In genomic region chr10:59898935-59899334, GRCm38 (mm10) we compare ENCODE assay signal across 8 mouse cellular contexts. TPM values are rescaled to one million over a fixed set of nuclear protein-coding genes. Genes with fewer than 3 reads are reported as not detected.
DNase-seq lines count a peak whose midpoint lies in the region; ATAC-seq and TF ChIP-seq lines count a peak whose summit lies in the region.

No protein-coding gene starts in this region.

- intact Hi-C loops in left cerebral cortex, postnatal 25 days (cut with DNase I): no loop called here

- no peak for TF ChIP-seq CTCF in lung, embryonic 14.5 days (IDR thresholded peaks at IDR 0.05; ENCODE audit: low read depth)
- no peak for TF ChIP-seq CTCF in embryonic fibroblast, embryonic 13.5 days (IDR thresholded peaks at IDR 0.05; ENCODE audit: borderline replicate concordance, insufficient read depth, low read length)
- no peak for TF ChIP-seq CTCF in lung, adult 2 months (IDR thresholded peaks at IDR 0.05; ENCODE audit: insufficient read depth, low read length)

- no peaks in the 10 kb centered on the region for H3K27me3 ChIP-seq in lung, embryonic 14.5 days (ENCODE audit: insufficient read depth, low read length)
- no peaks in the 10 kb centered on the region; the same call in 1 of the 2 replicates for H3K27me3 ChIP-seq in limb, embryonic 11.5 days (ENCODE audit: control insufficient read depth, insufficient read depth, low read length)
- no peaks in the 10 kb centered on the region for H3K27me3 ChIP-seq in neural tube, embryonic 13.5 days

- H3K4me1 ChIP-seq in lung, embryonic 14.5 days (ENCODE audit: insufficient read depth): peaks cover 37% of the 10 kb centered on the region
- peaks cover 17% of the 10 kb centered on the region for H3K4me1 ChIP-seq in embryonic fibroblast, embryonic 13.5 days (ENCODE audit: control insufficient read depth, insufficient read depth, low read length)
- peaks cover 61% of the 10 kb centered on the region for H3K4me1 ChIP-seq in limb, embryonic 11.5 days (ENCODE audit: control insufficient read depth, insufficient read depth, low read length)
- H3K4me1 ChIP-seq in neural tube, embryonic 13.5 days (replicated peaks): peaks cover 90% of the 10 kb centered on the region
- H3K4me1 ChIP-seq in lung, adult 2 months (ENCODE audit: control insufficient read depth, insufficient read depth, low read length): peaks cover 30% of the 10 kb centered on the region

- peak overlapping the region; percentile 50 for H3K4me2 ChIP-seq in lung, embryonic 14.5 days
- H3K4me2 ChIP-seq in limb, embryonic 11.5 days (ENCODE audit: low read depth, severe bottlenecking): peak overlapping the region; percentile 34
- peak overlapping the region; percentile 31 for H3K4me2 ChIP-seq in neural tube, embryonic 13.5 days

- H3K9me3 ChIP-seq in lung, embryonic 14.5 days (ENCODE audit: low read depth, low read length): no peaks in the 10 kb centered on the region
- H3K9me3 ChIP-seq in limb, embryonic 11.5 days (ENCODE audit: control insufficient read depth, low read length): no peaks in the 10 kb centered on the region
- no peaks in the 10 kb centered on the region for H3K9me3 ChIP-seq in neural tube, embryonic 13.5 days

- H3K4me3 ChIP-seq in lung, embryonic 14.5 days (ENCODE audit: low read depth, low read length): peak overlapping the region; percentile 6; the same call in 1 of the 2 replicates
- no peak overlapping the region for H3K4me3 ChIP-seq in embryonic fibroblast, embryonic 13.5 days (ENCODE audit: insufficient read depth, low read length)
- no peak overlapping the region; the same call in 1 of the 2 replicates for H3K4me3 ChIP-seq in limb, embryonic 11.5 days (ENCODE audit: low read depth, low read length)
- no peak overlapping the region for H3K4me3 ChIP-seq in neural tube, embryonic 13.5 days
- no peak overlapping the region for H3K4me3 ChIP-seq in lung, adult 2 months (replicated peaks; ENCODE audit: extremely low read depth, low read depth, low read length)

- no peak for TF ChIP-seq POLR2A in embryonic fibroblast, embryonic 13.5 days (IDR thresholded peaks at IDR 0.05; ENCODE audit: low read depth, low read length)
- TF ChIP-seq POLR2A in lung, adult 2 months (IDR thresholded peaks at IDR 0.05; ENCODE audit: borderline replicate concordance, extremely low read depth, low read depth, low read length): no peak

- H3K27ac ChIP-seq in lung, embryonic 14.5 days (ENCODE audit: low read depth): peak overlapping the region; percentile 94
- H3K27ac ChIP-seq in embryonic fibroblast, embryonic 13.5 days (ENCODE audit: insufficient read depth, low read length): peak overlapping the region; percentile 90
- H3K27ac ChIP-seq in limb, embryonic 11.5 days (replicated peaks; ENCODE audit: low read depth, low read length): peak overlapping the region; percentile 87
- peak overlapping the region; percentile 98 for H3K27ac ChIP-seq in neural tube, embryonic 13.5 days (replicated peaks)

- 31% methylated on average over 2 of the region's 2 CpGs for WGBS in lung, embryonic 14.5 days
- WGBS in limb, embryonic 11.5 days: 43% methylated on average over 2 of the region's 2 CpGs
- 31% methylated on average over 2 of the region's 2 CpGs for WGBS in neural tube, embryonic 13.5 days
- 25% methylated on average over 2 of the region's 2 CpGs for WGBS in lung, adult 2 months

- ATAC-seq in lung, embryonic 14.5 days (ENCODE audit: insufficient read depth): no peak; the same call in 1 of the 2 replicates
- peak; percentile 1; the same call in 1 of the 2 replicates for ATAC-seq in limb, embryonic 11.5 days (ENCODE audit: insufficient number of reproducible peaks, low FRiP score, low TSS enrichment, low read depth)
- no peak for ATAC-seq in neural tube, embryonic 13.5 days (ENCODE audit: low read depth)

- no peak for DNase-seq in lung, embryonic 14.5 days
- DNase-seq in lung, postnatal 25 days (ENCODE audit: low spot score): no peak
- DNase-seq in limb, embryonic 11.5 days (ENCODE audit: low spot score): no peak
- no peak for DNase-seq in left cerebral cortex, postnatal 25 days (ENCODE audit: low spot score in 2 of 2)
- no peak for DNase-seq in lung, adult 2 months
- no peak for DNase-seq in urinary bladder, postnatal 25 days (ENCODE audit: low spot score)

- H3K9ac ChIP-seq in lung, embryonic 14.5 days: peak overlapping the region; percentile 44
- peak overlapping the region; percentile 59 for H3K9ac ChIP-seq in limb, embryonic 11.5 days (ENCODE audit: low read length)
- H3K9ac ChIP-seq in neural tube, embryonic 13.5 days: peak overlapping the region; percentile 60

- H3K36me3 ChIP-seq in lung, embryonic 14.5 days (ENCODE audit: insufficient read depth): peaks cover 46% of the 10 kb centered on the region
- H3K36me3 ChIP-seq in limb, embryonic 11.5 days (ENCODE audit: control insufficient read depth, insufficient read depth, low read length): peaks cover 23% of the 10 kb centered on the region
- peaks cover 29% of the 10 kb centered on the region for H3K36me3 ChIP-seq in neural tube, embryonic 13.5 days

RNA-seq across cellular contexts. Expression of gene Dnajb12, which starts 19.6 kb away (rescaled TPM):
- polyA plus RNA-seq in lung, embryonic 14.5 days (2014; fragmentation: Nextera tagmentation; extraction: Ambion mirVana): 26.7 and 28.1 TPM in 2 replicates
- polyA plus RNA-seq in embryonic fibroblast, embryonic 13.5 days (2011; ENCODE audit: insufficient read length, low read depth, missing spikeins): 31.5 and 36.2 TPM in 2 replicates
- 22.5 and 23.8 TPM in 2 replicates for polyA plus RNA-seq in limb, embryonic 11.5 days (2014; fragmentation: Nextera tagmentation; extraction: Ambion mirVana)
- polyA plus RNA-seq in neural tube, embryonic 13.5 days (2015; fragmentation: Nextera tagmentation; extraction: Ambion mirVana): 20.4 and 21.2 TPM in 2 replicates
- total RNA-seq in left cerebral cortex, postnatal 25 days (2021): 10 to 100 TPM; 49.7 to 52.8 TPM
- polyA plus RNA-seq in lung, adult 2 months (2012; rRNA removed): 49.5 and 57.2 TPM in 2 replicates

RNA-seq across cellular contexts. Expression of gene Ddit4, which starts 52.7 kb away (rescaled TPM):
- polyA plus RNA-seq in lung, embryonic 14.5 days (2014; fragmentation: Nextera tagmentation; extraction: Ambion mirVana): 3.0 and 3.5 TPM in 2 replicates
- polyA plus RNA-seq in embryonic fibroblast, embryonic 13.5 days (2011; ENCODE audit: insufficient read length, low read depth, missing spikeins): 150 and 156 TPM in 2 replicates
- polyA plus RNA-seq in limb, embryonic 11.5 days (2014; fragmentation: Nextera tagmentation; extraction: Ambion mirVana): 6.8 and 10.2 TPM in 2 replicates
- 72.8 and 78.2 TPM in 2 replicates for polyA plus RNA-seq in neural tube, embryonic 13.5 days (2015; fragmentation: Nextera tagmentation; extraction: Ambion mirVana)
- 10 to 100 TPM; 40.8 to 42.6 TPM for total RNA-seq in left cerebral cortex, postnatal 25 days (2021)
- polyA plus RNA-seq in lung, adult 2 months (2012; rRNA removed): 32.6 and 53.4 TPM in 2 replicates
